Mouse (Mus musculus) megakaryocyte, adult 5-6 weeks (primary cell): Measurements from ENCODE around the gene Acot7. TPM values are rescaled to one million over a fixed set of nuclear protein-coding genes. Genes with fewer than 3 reads are reported as not detected.
"Not testable (repeated sequence)": the region's sequence is repeated elsewhere in the genome, so short reads cannot be mapped to it uniquely, and the experiment has no call there.

Experiments
- ATAC-seq: 2 replicates; pipeline ENCODE4 v1.8.0; 2016; ENCODE audit warnings: mild to moderate bottlenecking, inconsistent platforms; ENCODE audit not compliant: poor library complexity, severe bottlenecking
- total RNA-seq, 2 experiments: library from RNA; stranded (forward) in 1 of 2; stranded (reverse) in 1 of 2; fragments of 153-499, 151-499 nt in 1 of 2; fragments of 221-1000, 200-1000 nt in 1 of 2; gene quantifications; 2 replicates each; pipeline versions ENCODE4 v1.2.3 to v1.2.4; 2015 to 2017

Gene Acot7
- total RNA-seq, 2 experiments from 2014 or later, result 43.3 TPM

GRCm38 (mm10) chr4:152201492-152201891, 23.6 kb downstream of the Acot7 start:
- peak; percentile 56 for ATAC-seq

DNA sequence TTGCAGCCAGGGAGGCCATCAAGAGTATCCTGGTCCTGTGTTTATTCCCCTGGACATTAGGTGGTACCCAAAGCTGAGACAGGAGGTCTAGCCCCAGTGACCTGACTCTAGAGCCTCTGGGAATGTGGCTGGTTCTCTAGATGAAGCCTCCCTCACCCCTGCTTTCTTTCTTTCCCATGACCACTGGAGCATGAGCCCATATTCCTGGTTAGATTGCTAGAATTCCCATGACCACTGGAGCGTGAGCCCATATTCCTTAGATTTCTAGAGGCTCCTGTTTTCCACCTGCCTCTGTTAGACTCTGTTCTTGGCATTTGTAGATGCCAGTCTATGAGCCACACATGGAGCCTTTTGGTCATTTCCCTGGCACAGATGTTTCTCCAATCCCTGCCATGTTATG, 24.5 kb downstream of the Acot7 start:
- ATAC-seq, result no peak

DNA sequence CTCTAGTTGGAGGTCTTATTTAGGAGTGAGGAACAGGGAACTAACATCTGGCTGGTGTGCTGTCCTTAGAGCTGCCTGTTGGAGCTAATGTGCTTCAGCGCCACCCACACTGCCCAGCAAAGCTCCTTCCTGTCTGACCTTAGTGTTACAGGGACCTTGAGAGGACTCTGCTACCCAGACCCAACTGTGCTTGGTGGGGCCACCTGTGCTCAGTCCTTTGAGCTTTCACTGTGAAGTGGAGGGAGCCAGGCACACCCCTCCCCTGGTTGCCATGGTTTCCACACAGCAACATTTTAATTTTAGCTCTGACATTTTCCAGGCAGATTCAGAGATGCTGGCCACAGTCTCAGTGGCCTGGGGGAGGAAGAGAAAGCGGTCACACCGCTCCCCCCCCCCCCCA, 25.0 kb downstream of the Acot7 start:
- ATAC-seq, result 0 out of 2 replicates have a peak, but pooled peaks have one; percentile 8

GRCm38 (mm10) chr4:152204663-152205062, 26.7 kb downstream of the Acot7 start:
- no peak for ATAC-seq

DNA sequence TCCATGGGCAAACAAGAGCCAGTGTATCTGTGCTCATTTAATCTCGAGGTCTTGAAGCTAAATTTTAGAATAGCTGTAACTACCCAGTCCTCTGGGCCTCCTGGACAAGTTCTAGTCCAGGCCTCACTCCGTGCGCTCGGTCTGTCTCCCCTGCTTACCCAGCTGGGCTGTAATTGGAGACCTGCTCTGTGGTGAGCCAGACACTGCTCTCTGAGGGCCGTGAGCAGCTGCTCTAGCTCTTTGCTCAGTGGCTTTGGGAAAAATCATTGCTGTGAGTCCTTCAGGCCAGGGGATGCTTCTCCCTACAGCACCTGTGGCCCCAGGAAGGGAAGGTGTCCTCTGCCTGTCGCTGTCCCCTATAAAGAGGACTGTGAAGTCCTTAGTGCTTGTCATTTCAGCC, 28.3 kb downstream of the Acot7 start:
- ATAC-seq, result no peak

GRCm38 (mm10) chr4:152209623-152210022, 31.7 kb downstream of the Acot7 start:
- no peak for ATAC-seq

DNA sequence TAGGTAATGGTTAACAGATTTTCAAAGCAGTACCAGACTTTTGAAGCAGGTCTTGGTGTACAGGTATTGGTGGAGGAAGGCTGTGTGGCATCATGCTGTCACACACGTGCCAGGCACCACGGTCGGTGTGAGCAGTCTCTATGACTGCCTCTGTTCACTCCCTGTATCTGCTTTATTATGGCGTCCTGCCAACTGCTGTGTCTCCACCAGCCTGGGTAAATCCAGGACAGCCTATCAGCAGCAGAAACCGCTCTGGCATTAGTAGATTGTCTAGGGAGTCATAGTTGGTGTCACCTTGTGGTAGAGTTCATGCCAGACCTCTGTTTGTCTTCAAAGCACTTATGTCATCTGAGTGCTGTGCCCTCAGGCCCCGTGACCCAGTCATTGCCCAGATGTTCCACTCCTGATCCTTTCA, 34.2 kb downstream of the Acot7 start:
- ATAC-seq, result no peak

GRCm38 (mm10) chr4:152212531-152212930, 34.6 kb downstream of the Acot7 start:
- peak; percentile 79 for ATAC-seq

DNA sequence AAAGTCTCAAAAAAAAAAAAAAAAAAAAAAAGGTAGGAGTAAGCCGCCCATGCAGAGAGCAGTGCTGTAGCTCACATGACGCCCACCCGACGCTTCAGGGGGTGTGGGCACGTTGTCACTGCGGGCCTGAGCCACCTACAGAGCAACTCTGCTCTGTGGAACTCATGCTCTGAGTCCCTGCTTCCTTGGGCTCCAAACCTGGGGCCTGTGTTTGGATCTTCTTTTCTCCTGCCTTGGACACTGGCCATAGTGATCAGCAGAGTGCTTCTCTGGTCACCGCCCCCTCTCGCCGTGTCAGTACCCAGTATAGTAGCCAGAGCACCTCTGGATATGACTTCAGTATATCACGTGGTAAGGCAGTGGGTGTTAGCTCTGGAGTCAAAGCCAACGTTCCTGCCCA, 35.0 kb downstream of the Acot7 start:
- no peak for ATAC-seq

GRCm38 (mm10) chr4:152213760-152214480, 36.0 kb downstream of the Acot7 start:
- ATAC-seq, result peak; percentile 86

DNA sequence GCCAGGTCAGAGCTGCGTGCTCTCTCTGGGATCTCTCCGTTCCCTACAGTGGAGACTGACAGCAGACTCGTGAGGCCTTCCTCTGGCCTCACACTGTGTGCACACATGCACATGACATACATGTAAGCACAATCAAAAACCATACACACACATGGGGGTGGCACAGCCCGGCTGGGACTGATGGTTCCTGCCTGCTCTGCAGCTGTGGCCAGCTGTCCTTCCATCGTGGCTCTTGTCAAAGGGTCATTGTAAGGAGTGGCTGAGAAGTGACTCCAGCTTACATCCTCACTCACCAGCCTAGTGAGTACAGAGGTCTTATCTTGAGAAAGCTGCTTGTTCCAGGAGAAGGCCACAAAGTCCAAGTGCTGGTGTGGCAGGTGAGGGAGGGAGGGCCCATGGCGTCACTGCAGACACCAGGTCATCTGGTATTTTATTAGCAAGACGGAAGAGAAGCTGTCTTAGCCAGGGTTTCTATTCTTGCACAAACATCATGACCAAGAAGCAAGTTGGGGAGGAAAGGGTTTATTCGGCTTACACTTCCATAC, 37.0 kb downstream of the Acot7 start:
- ATAC-seq, result no peak

DNA sequence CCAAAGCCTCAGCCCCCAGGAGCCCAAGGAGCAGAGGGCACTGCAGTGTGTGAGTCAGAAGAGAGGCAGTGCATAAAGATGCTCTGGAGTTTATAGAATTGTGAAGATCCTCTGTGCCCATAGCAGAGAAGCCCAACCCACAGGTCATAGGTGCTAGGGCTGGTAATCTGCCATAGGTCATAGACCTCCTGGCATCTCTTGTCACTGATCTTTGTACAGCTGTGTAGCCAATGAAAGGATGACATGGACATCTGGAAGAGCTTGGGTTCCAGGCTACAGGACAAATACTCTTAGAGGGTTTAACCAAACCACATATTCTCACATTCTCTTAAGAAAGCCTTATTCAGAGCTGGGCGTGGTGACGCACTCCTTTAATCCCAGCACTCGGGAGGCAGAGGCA, 41.7 kb downstream of the Acot7 start:
- no peak for ATAC-seq

- ATAC-seq, result no peak
These were observed 43.0 kb downstream of the Acot7 start for GRCm38 (mm10) chr4:152220771-152221410.

DNA sequence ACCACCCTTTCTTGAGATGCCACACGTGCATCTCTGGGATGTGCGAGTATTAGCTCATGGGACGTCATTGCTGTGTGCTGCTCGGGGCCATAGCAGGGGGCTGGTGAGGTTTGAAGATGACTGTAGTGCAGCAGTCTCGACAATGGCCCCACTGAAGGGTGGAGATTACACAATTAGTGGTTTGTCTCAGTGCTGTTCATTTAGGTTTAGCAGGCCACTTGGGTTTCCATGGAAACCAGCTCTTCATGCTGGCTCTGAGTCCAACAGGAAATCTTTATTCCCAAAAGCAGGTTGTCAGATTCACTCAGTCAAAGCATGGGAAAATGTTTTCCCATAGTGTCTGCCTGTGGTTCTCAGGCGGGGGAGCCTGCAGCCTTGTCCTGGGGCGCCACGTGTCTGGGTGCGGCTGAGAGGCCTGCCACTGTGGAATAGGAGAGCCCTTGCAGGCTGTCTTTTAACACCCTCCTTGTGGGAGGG, 43.5 kb downstream of the Acot7 start:
- ATAC-seq, result no peak

DNA sequence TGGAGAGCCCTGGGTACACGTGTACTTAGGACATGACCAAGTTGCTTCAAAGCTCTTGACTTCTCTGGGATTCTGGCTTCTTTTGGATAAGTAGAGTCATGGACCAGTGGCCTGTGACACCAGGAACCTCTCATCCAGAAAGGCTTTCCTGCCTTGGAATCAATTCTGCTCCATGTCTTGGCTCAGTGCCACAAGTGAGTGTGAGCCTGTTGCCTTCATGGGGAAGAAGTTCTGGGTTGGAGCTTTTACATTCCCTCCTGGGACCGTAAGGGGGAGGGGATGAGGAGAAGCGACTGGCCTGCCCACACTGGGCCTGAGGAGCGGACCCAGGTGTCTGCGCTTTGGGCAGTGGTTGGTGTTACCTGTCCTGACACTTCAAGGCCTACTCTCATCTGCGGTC, 44.2 kb downstream of the Acot7 start:
- ATAC-seq, result no peak

GRCm38 (mm10) chr4:152222513-152222912, 44.6 kb downstream of the Acot7 start:
- peak; percentile 56 for ATAC-seq

GRCm38 (mm10) chr4:152224156-152224555, 46.2 kb downstream of the Acot7 start:
- ATAC-seq, result peak; percentile 89

DNA sequence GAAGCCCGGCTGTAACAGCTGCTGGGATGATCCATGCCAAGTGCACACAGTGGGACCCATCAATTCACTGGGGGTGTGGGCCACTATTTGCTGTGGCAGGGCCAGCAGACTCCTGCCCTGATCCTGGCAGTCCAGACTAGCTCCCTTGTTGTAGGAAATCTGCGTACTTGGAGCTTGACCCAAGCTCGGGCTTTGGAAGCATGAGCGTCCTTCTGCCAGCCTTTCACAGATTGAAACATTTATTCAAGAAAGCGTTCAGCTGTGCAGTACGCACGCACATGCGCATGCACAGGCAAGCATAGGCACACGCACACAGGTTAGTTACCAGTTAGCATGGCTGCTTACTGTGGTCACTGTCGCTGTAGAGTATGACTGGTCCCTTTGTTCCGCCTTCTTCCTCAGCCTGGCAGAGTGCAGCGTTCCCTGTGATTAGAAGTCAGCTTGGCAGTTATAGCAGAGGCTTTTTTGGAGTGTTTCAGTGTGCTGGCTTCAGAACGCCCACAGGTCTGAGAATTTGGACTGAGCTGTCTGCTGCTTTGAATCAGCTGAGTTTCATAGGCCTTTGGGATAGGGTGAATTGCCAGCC, 49.1 kb downstream of the Acot7 start:
- no peak for ATAC-seq

DNA sequence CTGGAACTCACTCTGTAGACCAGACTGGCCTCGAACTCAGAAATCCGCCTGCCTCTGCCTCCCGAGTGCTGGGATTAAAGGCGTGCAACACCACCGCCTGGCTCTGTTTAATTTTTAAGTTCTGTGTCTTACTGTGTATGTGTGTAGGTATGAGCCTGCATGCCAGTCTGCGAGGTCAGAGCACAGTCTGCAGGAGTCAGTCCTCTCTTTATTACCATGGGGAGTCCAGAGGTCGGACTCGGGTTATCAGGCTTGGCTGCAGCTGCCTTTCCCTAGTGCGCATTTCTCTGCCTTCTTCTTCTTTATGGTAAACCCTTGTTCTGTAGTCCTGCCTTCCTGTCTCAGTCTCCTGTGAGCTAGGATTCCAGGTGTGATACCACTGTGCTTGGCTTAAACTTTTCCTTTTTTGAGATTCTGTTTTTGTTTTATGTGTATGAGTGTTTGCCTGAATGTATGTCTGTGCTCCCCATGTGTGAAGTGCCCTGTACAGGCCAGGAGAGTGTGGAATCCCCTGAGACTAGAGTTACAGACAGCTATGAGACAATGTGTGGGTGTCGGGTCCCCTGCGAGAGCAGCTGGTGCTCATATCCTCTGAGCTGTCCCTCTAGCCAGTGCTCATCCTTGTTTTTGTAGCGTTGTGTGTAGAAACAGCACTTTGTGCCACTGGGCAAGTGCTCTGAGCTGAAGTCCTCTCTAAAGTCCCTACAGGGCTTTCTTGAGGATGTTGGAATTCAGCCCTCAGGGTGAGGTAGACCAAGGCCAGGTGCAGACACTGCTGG, 50.0 kb downstream of the Acot7 start:
- no peak for ATAC-seq

- not testable (repeated sequence) for ATAC-seq
These were observed 52.4 kb downstream of the Acot7 start for GRCm38 (mm10) chr4:152230331-152230730.

DNA sequence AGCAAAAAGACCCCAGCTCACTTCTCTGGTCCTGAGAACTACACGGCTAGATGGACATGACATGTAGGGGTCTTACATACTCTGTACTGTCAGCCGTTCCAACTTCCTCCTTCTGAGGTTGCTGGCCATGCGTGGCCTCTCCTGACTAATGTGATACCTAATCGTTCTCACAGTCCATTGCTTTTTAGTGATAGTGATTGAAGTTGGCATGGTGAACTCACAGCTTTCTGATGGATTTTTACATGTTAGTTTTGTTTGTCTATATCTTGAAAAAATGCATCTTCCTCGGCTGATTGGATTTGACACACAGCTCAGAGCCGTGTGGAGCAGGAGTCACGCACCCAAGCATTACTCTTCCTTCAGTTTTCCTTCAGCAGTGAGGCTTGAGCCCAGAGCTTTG, 53.4 kb downstream of the Acot7 start:
- no peak for ATAC-seq
